Mouse (Mus musculus): ENCODE data around the gene Lmln.

GRCm38 (mm10) chr16:33064636-33065035 is 2.3 kb downstream of the Lmln start:
- TF ChIP-seq CTCF (IDR thresholded peaks at IDR 0.05; ENCODE audit: insufficient read depth, low read depth, low read length) (no peak), POLR2A (IDR thresholded peaks at IDR 0.05; ENCODE audit: insufficient read depth, low read depth, low read length) (no peak)

All from olfactory bulb, adult 2 months (tissue).